Mouse (Mus musculus): ENCODE measurements around the gene Arhgef10l. TPM values are rescaled to one million over a fixed set of nuclear protein-coding genes. Genes with fewer than 3 reads are reported as not detected.

Gene Arhgef10l
- total RNA-seq, 2 experiments from 2014 or later, result 45.5 to 60.7 TPM

GRCm38 (mm10) chr4:140661406-140662022 is 4.3 kb downstream of the Arhgef10l start:
- DNase-seq (ENCODE audit: low spot score in 2 of 2), result no peak

GRCm38 (mm10) chr4:140657681-140658575 is 7.9 kb downstream of the Arhgef10l start:
- peak; percentile 84 to 90 for DNase-seq (ENCODE audit: low spot score in 2 of 2)

- no peak for DNase-seq (ENCODE audit: low spot score in 2 of 2)
These were observed 9.3 kb downstream of the Arhgef10l start for GRCm38 (mm10) chr4:140656529-140656928.

- DNase-seq (ENCODE audit: low spot score in 2 of 2), result no peak
These were observed 11.0 kb downstream of the Arhgef10l start for GRCm38 (mm10) chr4:140654798-140655197.

- no peak for DNase-seq (ENCODE audit: low spot score in 2 of 2)
These were observed 11.8 kb downstream of the Arhgef10l start for GRCm38 (mm10) chr4:140653835-140654583.

GRCm38 (mm10) chr4:140649731-140650130 is 16.1 kb downstream of the Arhgef10l start:
- no peak for DNase-seq (ENCODE audit: low spot score in 2 of 2)

GRCm38 (mm10) chr4:140649207-140649591 is 16.6 kb downstream of the Arhgef10l start:
- no peak for DNase-seq (ENCODE audit: low spot score in 2 of 2)

GRCm38 (mm10) chr4:140648443-140649206 is 17.2 kb downstream of the Arhgef10l start:
- DNase-seq (ENCODE audit: low spot score in 2 of 2), result peak; percentile 53 to 74

- DNase-seq (ENCODE audit: low spot score in 2 of 2), result peak; percentile 41 to 57
These were observed 17.9 kb downstream of the Arhgef10l start for GRCm38 (mm10) chr4:140647711-140648421.

- no peak for DNase-seq (ENCODE audit: low spot score in 2 of 2)
These were observed 20.2 kb downstream of the Arhgef10l start for GRCm38 (mm10) chr4:140645638-140646037.

- no peak for DNase-seq (ENCODE audit: low spot score in 2 of 2)
These were observed 21.1 kb downstream of the Arhgef10l start for GRCm38 (mm10) chr4:140644701-140645100.

- no peak for DNase-seq (ENCODE audit: low spot score in 2 of 2)
These were observed 21.5 kb downstream of the Arhgef10l start for GRCm38 (mm10) chr4:140644276-140644675.

GRCm38 (mm10) chr4:140642378-140642777 is 23.4 kb downstream of the Arhgef10l start:
- no peak for DNase-seq (ENCODE audit: low spot score in 2 of 2)

GRCm38 (mm10) chr4:140641414-140641918 is 24.3 kb downstream of the Arhgef10l start:
- DNase-seq (ENCODE audit: low spot score in 2 of 2), result no peak

- no peak for DNase-seq (ENCODE audit: low spot score in 2 of 2)
These were observed 25.1 kb downstream of the Arhgef10l start for GRCm38 (mm10) chr4:140640668-140641067.

- no peak for DNase-seq (ENCODE audit: low spot score in 2 of 2)
These were observed 25.6 kb downstream of the Arhgef10l start for GRCm38 (mm10) chr4:140640242-140640523.

- no peak for DNase-seq (ENCODE audit: low spot score in 2 of 2)
These were observed 26.2 kb downstream of the Arhgef10l start for GRCm38 (mm10) chr4:140639431-140640241.

- DNase-seq (ENCODE audit: low spot score in 2 of 2), result no peak
These were observed 27.2 kb downstream of the Arhgef10l start for GRCm38 (mm10) chr4:140638591-140638990.

GRCm38 (mm10) chr4:140637269-140637668 is 28.5 kb downstream of the Arhgef10l start:
- DNase-seq (ENCODE audit: low spot score in 2 of 2), result no peak
